Mouse (Mus musculus): Measurements from ENCODE around the gene Gm14137. TPM values are rescaled to one million over a fixed set of nuclear protein-coding genes. Genes with fewer than 3 reads are reported as not detected.

The Gm14137 gene
- polyA plus RNA-seq, 1 experiment from 2014 or later = 0.35 TPM

DNA sequence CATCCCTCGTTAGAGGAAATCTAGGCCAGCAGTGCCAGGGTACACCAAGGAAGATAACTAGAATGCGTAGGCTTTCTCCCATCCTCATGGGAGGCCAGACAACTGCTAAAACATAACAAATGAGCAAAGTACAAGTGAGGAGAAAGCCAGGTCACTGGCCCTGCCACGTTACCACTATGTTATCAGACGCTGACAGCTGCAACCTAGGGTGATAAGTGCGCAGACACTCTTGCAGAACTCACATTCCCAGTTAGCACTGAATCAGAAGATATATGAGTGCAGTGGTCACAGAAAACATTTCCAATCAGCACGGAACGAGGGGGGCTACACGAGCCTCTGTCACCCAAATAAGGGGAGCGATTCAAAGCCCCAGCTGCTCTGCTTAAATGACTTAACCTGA is 18.9 kb upstream of the Gm14137 start:
- Histone ChIP-seq H3K4me1 (ENCODE audit: control insufficient read depth, insufficient read depth, low read length) (peaks cover 4% of the 10 kb centered on the region; the same call in 1 of the 2 replicates), H3K4me3 (ENCODE audit: low read depth, low read length) (no peak overlapping the region; the same call in 1 of the 2 replicates), H3K36me3 (ENCODE audit: control insufficient read depth, insufficient read depth, low read length) (peaks cover 8% of the 10 kb centered on the region; the same call in 1 of the 2 replicates), H3K4me2 (ENCODE audit: low read depth, severe bottlenecking) (no peak overlapping the region), H3K27me3 (ENCODE audit: control insufficient read depth, insufficient read depth, low read length) (no peaks in the 10 kb centered on the region), H3K27ac (replicated peaks; ENCODE audit: low read depth, low read length) (no peak overlapping the region), H3K9ac (ENCODE audit: low read length) (no peak overlapping the region), H3K9me3 (ENCODE audit: control insufficient read depth, low read length) (no peaks in the 10 kb centered on the region)
- ATAC-seq (ENCODE audit: insufficient number of reproducible peaks, low FRiP score, low TSS enrichment, low read depth) = no peak
- 85% methylated on average over 9 of the region's 9 CpGs for WGBS
- no peak for DNase-seq (ENCODE audit: low spot score)

DNA sequence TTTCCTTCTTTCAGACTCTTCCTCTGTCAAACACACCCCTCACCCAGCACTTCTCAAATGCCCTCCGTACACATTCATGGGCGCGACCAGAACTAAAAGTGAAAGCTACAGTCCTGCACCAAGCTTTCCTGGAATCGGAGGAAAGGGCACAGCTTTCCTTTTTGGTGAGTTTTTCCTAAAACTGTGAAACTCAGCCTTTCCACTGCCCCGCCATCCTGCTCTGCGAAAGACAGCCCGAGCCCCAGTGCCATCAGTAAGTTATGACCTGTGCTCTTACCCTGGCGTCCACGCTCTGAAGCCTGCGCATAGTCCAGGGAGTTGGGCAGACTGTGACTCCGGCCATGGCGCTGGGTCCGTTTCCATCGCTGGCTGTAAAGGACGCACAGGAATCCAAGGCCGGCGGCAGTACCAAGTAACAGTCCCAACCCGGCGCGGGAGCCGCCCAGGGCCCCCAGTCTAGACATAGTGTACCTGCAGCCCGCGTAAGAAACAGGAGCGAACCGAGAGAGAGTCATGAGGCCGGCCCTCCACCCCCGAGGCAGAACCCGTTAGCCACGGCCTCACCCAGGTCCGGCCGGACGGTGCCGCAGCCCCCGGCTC is 18.1 kb upstream of the Gm14137 start:
- Histone ChIP-seq H3K36me3 (ENCODE audit: control insufficient read depth, insufficient read depth, low read length) (peaks cover 8% of the 10 kb centered on the region; the same call in 1 of the 2 replicates), H3K4me1 (ENCODE audit: control insufficient read depth, insufficient read depth, low read length) (peaks cover 4% of the 10 kb centered on the region; the same call in 1 of the 2 replicates), H3K27ac (replicated peaks; ENCODE audit: low read depth, low read length) (peak overlapping the region; percentile 36; the same call in 1 of the 2 replicates), H3K27me3 (ENCODE audit: control insufficient read depth, insufficient read depth, low read length) (no peaks in the 10 kb centered on the region), H3K9ac (ENCODE audit: low read length) (peak overlapping the region; percentile 85), H3K4me2 (ENCODE audit: low read depth, severe bottlenecking) (peak overlapping the region; percentile 94), H3K4me3 (ENCODE audit: low read depth, low read length) (peak overlapping the region; percentile 99), H3K9me3 (ENCODE audit: control insufficient read depth, low read length) (no peaks in the 10 kb centered on the region)
- 6% methylated on average over 34 of the region's 34 CpGs for WGBS
- ATAC-seq (ENCODE audit: insufficient number of reproducible peaks, low FRiP score, low TSS enrichment, low read depth) (no peak; the same call in 1 of the 2 replicates), DNase-seq (ENCODE audit: low spot score) (no peak)

DNA sequence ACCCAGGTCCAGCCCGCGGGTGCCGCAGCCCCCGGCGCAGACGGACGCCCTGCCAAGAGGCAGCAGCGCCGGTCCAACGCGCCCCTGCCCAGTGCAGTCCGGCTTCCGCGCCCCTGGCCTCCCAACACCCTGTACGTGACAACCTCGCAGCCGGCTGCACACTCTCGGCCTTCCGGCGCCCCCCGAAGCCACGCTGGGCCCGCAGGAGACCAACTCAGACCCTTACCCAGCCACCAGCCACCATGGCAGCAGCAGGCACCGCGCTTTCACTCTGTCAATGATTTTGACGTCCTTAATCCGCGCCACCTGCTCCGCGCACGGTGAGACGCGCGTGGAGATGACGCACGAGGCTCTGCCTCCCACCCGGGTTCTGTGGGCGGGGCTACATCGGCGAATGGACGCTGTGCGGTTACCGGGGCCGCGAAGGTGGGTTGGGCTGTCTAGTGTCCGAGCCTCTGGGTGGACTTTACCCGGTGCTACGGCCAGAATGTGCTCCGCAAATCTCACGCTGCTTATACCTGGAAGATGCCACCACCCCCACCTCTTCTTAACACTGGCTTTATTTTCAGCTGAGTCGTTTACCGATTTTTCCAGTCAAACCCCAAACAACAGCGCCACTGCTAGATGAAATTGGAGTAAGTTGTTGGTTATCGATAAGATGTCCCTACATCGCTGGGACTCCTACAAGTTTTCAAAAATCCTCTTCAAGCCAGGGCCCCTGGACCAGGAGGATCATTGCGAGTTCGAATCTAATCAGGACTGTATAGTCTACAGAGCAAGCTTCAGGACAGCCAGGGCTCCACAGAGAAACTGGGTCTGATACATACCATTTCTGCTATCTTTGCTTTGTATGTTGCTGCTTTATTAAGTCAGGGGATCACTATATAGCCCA is 17.4 kb upstream of the Gm14137 start, which contains the start of gene Rmdn3:
Gene Rmdn3 (minus strand): TSS at position 354 of the 892 bp plus-strand sequence.
- 0 out of 2 replicates have a peak, but pooled peaks cover 5% of the 10 kb centered on the region for H3K36me3 ChIP-seq (ENCODE audit: control insufficient read depth, insufficient read depth, low read length)
- H3K4me1 ChIP-seq (ENCODE audit: control insufficient read depth, insufficient read depth, low read length) = peaks cover 4% of the 10 kb centered on the region; the same call in 1 of the 2 replicates
- H3K4me2 ChIP-seq (ENCODE audit: low read depth, severe bottlenecking) = peak within 1 kb of the TSS; percentile 94
- peak within 1 kb of the TSS; percentile 85 for H3K9ac ChIP-seq (ENCODE audit: low read length)
- peak within 1 kb of the TSS; percentile 99 for H3K4me3 ChIP-seq (ENCODE audit: low read depth, low read length)
- WGBS = 1% methylated on average over 57 of the region's 57 CpGs
- no peaks in the 10 kb centered on the region for H3K27me3 ChIP-seq (ENCODE audit: control insufficient read depth, insufficient read depth, low read length)
- DNase-seq (ENCODE audit: low spot score) (peak; percentile 97), ATAC-seq (ENCODE audit: insufficient number of reproducible peaks, low FRiP score, low TSS enrichment, low read depth) (peak; percentile 82)
- peak within 1 kb of the TSS; percentile 36; the same call in 1 of the 2 replicates for H3K27ac ChIP-seq (replicated peaks; ENCODE audit: low read depth, low read length)
- no peaks in the 10 kb centered on the region for H3K9me3 ChIP-seq (ENCODE audit: control insufficient read depth, low read length)

DNA sequence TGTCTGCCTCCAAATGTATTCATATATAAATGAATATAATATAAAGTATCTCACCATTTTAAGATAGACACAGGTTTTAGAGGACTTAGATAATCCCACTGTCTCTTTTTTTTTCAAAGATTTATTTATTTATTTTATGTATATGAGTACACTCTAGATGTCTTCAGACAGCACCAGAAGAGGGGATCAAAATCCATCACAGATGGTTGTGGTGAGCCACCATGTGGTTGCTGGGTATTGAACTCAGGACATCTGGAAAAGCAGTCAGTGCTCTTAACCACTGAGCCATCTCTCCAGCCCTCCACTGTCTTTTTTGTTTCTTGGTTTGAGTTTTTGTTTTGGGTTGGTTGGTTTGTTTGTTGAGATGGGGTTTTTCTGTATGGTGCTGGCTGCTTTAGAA is 16.5 kb upstream of the Gm14137 start:
- Histone ChIP-seq H3K27ac (replicated peaks; ENCODE audit: low read depth, low read length) (no peak overlapping the region), H3K9ac (ENCODE audit: low read length) (no peak overlapping the region), H3K4me2 (ENCODE audit: low read depth, severe bottlenecking) (no peak overlapping the region), H3K27me3 (ENCODE audit: control insufficient read depth, insufficient read depth, low read length) (no peaks in the 10 kb centered on the region), H3K9me3 (ENCODE audit: control insufficient read depth, low read length) (no peaks in the 10 kb centered on the region), H3K4me3 (ENCODE audit: low read depth, low read length) (no peak overlapping the region), H3K36me3 (ENCODE audit: control insufficient read depth, insufficient read depth, low read length) (0 out of 2 replicates have a peak, but pooled peaks cover 5% of the 10 kb centered on the region), H3K4me1 (ENCODE audit: control insufficient read depth, insufficient read depth, low read length) (peaks cover 4% of the 10 kb centered on the region; the same call in 1 of the 2 replicates)
- DNase-seq (ENCODE audit: low spot score) (no peak), ATAC-seq (ENCODE audit: insufficient number of reproducible peaks, low FRiP score, low TSS enrichment, low read depth) (no peak)

DNA sequence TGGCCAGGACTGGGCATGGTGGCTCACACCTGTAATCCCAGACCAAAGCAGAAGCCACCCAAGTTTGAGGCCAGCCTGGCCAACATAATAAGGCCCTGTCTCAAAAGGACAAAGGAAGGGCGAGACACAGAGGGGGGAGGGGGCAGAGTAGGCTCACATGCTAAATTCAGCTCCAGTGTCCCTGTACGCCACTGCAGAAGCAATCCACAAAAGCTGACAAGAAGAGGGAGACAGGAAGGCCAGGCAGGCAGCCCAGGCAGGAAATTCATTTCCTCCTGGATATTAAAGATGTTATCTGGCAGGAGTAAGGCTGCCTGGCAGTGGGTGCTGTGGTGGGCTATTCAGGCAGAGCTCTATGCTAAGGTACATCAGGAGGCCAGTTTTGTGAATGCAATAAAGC is 13.1 kb upstream of the Gm14137 start:
- H3K27me3 ChIP-seq (ENCODE audit: control insufficient read depth, insufficient read depth, low read length) = peaks cover 5% of the 10 kb centered on the region; the same call in 1 of the 2 replicates
- 0 out of 2 replicates have a peak, but pooled peaks cover under 1% of the 10 kb centered on the region for H3K4me1 ChIP-seq (ENCODE audit: control insufficient read depth, insufficient read depth, low read length)
- H3K4me3 ChIP-seq (ENCODE audit: low read depth, low read length) = no peak overlapping the region
- no peaks in the 10 kb centered on the region for H3K36me3 ChIP-seq (ENCODE audit: control insufficient read depth, insufficient read depth, low read length)
- H3K4me2 ChIP-seq (ENCODE audit: low read depth, severe bottlenecking) = no peak overlapping the region
- WGBS = 46% methylated on average over 2 of the region's 2 CpGs
- DNase-seq (ENCODE audit: low spot score) (no peak), ATAC-seq (ENCODE audit: insufficient number of reproducible peaks, low FRiP score, low TSS enrichment, low read depth) (no peak)
- H3K9ac ChIP-seq (ENCODE audit: low read length) = no peak overlapping the region
- no peak overlapping the region for H3K27ac ChIP-seq (replicated peaks; ENCODE audit: low read depth, low read length)
- H3K9me3 ChIP-seq (ENCODE audit: control insufficient read depth, low read length) = no peaks in the 10 kb centered on the region

DNA sequence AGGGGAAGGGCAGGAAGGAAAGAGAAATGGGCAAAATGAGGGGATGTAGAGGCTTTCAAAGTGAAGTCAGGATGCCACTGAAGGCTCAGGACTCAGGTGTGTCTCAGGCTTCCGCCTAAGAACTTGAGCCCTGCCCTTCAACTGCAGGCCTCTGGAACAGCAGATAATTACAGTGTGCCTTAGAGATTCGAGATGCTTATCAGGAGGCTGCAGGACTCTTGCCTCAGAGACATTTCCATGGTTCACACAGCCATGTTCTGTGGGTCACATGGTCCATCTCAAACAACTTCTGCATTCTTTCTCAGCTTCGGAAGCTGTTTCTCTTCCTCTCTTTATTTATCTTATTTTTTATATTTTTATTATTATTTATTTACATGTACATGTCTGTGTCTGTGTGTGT is 11.2 kb upstream of the Gm14137 start:
- H3K4me3 ChIP-seq (ENCODE audit: low read depth, low read length) = no peak overlapping the region
- no peaks in the 10 kb centered on the region for H3K4me1 ChIP-seq (ENCODE audit: control insufficient read depth, insufficient read depth, low read length)
- H3K27ac ChIP-seq (replicated peaks; ENCODE audit: low read depth, low read length) = no peak overlapping the region
- 59% methylated on average over 3 of the region's 3 CpGs for whole genome bisulfite sequencing
- DNase-seq (ENCODE audit: low spot score) (no peak), ATAC-seq (ENCODE audit: insufficient number of reproducible peaks, low FRiP score, low TSS enrichment, low read depth) (no peak)
- H3K9me3 ChIP-seq (ENCODE audit: control insufficient read depth, low read length) = no peaks in the 10 kb centered on the region
- H3K27me3 ChIP-seq (ENCODE audit: control insufficient read depth, insufficient read depth, low read length) = peaks cover 8% of the 10 kb centered on the region
- H3K4me2 ChIP-seq (ENCODE audit: low read depth, severe bottlenecking) = no peak overlapping the region
- no peak overlapping the region for H3K9ac ChIP-seq (ENCODE audit: low read length)
- H3K36me3 ChIP-seq (ENCODE audit: control insufficient read depth, insufficient read depth, low read length) = no peaks in the 10 kb centered on the region

DNA sequence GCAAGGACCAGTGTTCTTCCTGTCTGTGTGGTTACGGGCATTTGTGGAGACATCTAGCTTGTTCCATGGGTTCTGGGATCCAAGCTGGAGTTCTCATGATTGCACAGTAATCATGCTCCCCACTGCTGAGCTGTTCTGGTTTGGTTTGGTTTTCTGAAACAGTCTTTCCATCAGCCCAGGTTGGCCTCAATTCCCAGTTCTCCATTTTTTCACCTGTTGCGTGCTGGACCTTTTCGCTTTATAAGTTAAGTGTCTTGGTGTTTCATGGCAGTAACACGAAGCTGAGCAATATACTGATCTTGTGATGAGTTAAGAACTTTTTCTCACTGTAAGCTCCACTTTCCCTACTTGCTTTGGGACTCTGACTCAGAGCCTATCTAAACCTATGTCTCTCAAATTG is 10.3 kb upstream of the Gm14137 start:
- no peak overlapping the region for H3K27ac ChIP-seq (replicated peaks; ENCODE audit: low read depth, low read length)
- H3K36me3 ChIP-seq (ENCODE audit: control insufficient read depth, insufficient read depth, low read length) = no peaks in the 10 kb centered on the region
- no peak overlapping the region for H3K4me2 ChIP-seq (ENCODE audit: low read depth, severe bottlenecking)
- no peaks in the 10 kb centered on the region for H3K4me1 ChIP-seq (ENCODE audit: control insufficient read depth, insufficient read depth, low read length)
- WGBS = 88% methylated on average over 4 of the region's 4 CpGs
- no peak overlapping the region for H3K4me3 ChIP-seq (ENCODE audit: low read depth, low read length)
- H3K9ac ChIP-seq (ENCODE audit: low read length) = no peak overlapping the region
- H3K27me3 ChIP-seq (ENCODE audit: control insufficient read depth, insufficient read depth, low read length) = peaks cover 9% of the 10 kb centered on the region
- DNase-seq (ENCODE audit: low spot score) = no peak
- no peak for ATAC-seq (ENCODE audit: insufficient number of reproducible peaks, low FRiP score, low TSS enrichment, low read depth)
- H3K9me3 ChIP-seq (ENCODE audit: control insufficient read depth, low read length) = no peaks in the 10 kb centered on the region

DNA sequence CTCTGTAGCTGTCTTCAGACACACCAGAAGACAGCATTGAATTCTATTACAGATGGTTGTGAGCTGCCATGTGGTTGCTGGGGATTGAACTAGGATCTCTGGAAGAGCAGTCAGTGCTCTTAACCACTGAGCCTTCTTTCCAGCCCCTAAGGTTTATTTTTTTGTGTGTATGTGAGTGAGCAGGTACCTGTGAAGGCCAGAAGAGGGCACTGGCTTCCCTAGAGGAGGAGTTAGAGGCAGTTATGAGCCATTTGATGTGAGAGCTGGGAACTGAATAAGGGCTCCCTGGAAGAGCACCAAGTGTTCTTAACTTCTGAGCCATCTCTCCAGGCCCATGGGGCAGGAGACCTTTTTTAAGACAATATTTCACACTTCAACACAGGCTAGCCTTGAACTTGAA is 8.9 kb upstream of the Gm14137 start:
- H3K27me3 ChIP-seq (ENCODE audit: control insufficient read depth, insufficient read depth, low read length) = peaks cover 9% of the 10 kb centered on the region
- H3K4me3 ChIP-seq (ENCODE audit: low read depth, low read length) = no peak overlapping the region
- no peak for ATAC-seq (ENCODE audit: insufficient number of reproducible peaks, low FRiP score, low TSS enrichment, low read depth)
- no peak overlapping the region for H3K9ac ChIP-seq (ENCODE audit: low read length)
- H3K4me1 ChIP-seq (ENCODE audit: control insufficient read depth, insufficient read depth, low read length) = no peaks in the 10 kb centered on the region
- no peak overlapping the region for H3K4me2 ChIP-seq (ENCODE audit: low read depth, severe bottlenecking)
- no peak overlapping the region for H3K27ac ChIP-seq (replicated peaks; ENCODE audit: low read depth, low read length)
- no peaks in the 10 kb centered on the region for H3K9me3 ChIP-seq (ENCODE audit: control insufficient read depth, low read length)
- no peaks in the 10 kb centered on the region for H3K36me3 ChIP-seq (ENCODE audit: control insufficient read depth, insufficient read depth, low read length)
- DNase-seq (ENCODE audit: low spot score) = no peak

Data from limb, embryonic 11.5 days (tissue).